Mouse (Mus musculus): Measurements from ENCODE around the gene Pitpnm1. TPM values are rescaled to one million over a fixed set of nuclear protein-coding genes. Genes with fewer than 3 reads are reported as not detected.
"Not testable (repeated sequence)": the region's sequence is repeated elsewhere in the genome, so short reads cannot be mapped to it uniquely, and the experiment has no call there.

The Pitpnm1 gene
- polyA plus RNA-seq, 1 experiment from 2014 or later, result 80.9 TPM

GRCm38 (mm10) chr19:4135229-4135962 lies 35.6 kb downstream of the Pitpnm1 start:
- H3K4me1 ChIP-seq; H3K9ac ChIP-seq (replicated peaks); H3K4me3 ChIP-seq (replicated peaks); ATAC-seq (ENCODE audit: low FRiP score); H3K9me3 ChIP-seq (replicated peaks); H3K27me3 ChIP-seq (replicated peaks); H3K4me2 ChIP-seq; H3K27ac ChIP-seq (replicated peaks): not testable (repeated sequence)
- 82% methylated on average over 6 of the region's 6 CpGs for WGBS
- peaks cover 22% of the 10 kb centered on the region for H3K36me3 ChIP-seq

- H3K27me3 ChIP-seq (replicated peaks); ATAC-seq (ENCODE audit: low FRiP score); H3K27ac ChIP-seq (replicated peaks); H3K9me3 ChIP-seq (replicated peaks); H3K4me2 ChIP-seq; H3K9ac ChIP-seq (replicated peaks); H3K4me3 ChIP-seq (replicated peaks); H3K4me1 ChIP-seq: not testable (repeated sequence)
- peaks cover 22% of the 10 kb centered on the region for H3K36me3 ChIP-seq
- 26% methylated on average over 8 of the region's 8 CpGs for WGBS
Observed at GRCm38 (mm10) chr19:4135963-4136345, 36.2 kb downstream of the Pitpnm1 start.

DNA sequence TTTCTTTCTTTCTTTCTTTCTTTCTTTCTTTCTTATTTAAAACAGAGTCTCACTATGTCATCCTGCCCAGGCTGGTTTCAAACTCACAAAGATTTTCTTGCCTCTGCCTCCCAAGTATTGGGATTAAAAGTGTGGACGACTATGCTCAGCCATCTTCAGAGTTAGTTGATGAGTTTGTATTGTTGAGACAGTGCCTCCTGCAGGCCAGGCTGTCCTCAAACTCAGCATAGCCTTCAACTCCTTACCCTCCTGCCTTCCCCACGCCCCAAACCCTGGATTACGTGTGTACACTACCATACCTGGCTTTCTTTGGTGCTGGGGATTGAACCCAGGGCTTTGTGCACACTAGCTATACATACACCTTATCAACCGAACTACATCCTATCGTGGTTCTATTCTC lies 36.7 kb downstream of the Pitpnm1 start:
- H3K36me3 ChIP-seq, result peaks cover 18% of the 10 kb centered on the region
- no peak overlapping the region for H3K4me2 ChIP-seq
- ATAC-seq (ENCODE audit: low FRiP score), result no peak
- no peaks in the 10 kb centered on the region for H3K27me3 ChIP-seq (replicated peaks)
- H3K4me3 ChIP-seq (replicated peaks), result no peak overlapping the region
- H3K9me3 ChIP-seq (replicated peaks), result no peaks in the 10 kb centered on the region
- 84% methylated on average over 5 of the region's 5 CpGs for WGBS
- H3K27ac ChIP-seq (replicated peaks), result no peak overlapping the region
- no peak overlapping the region for H3K9ac ChIP-seq (replicated peaks)
- peaks cover 6% of the 10 kb centered on the region for H3K4me1 ChIP-seq

DNA sequence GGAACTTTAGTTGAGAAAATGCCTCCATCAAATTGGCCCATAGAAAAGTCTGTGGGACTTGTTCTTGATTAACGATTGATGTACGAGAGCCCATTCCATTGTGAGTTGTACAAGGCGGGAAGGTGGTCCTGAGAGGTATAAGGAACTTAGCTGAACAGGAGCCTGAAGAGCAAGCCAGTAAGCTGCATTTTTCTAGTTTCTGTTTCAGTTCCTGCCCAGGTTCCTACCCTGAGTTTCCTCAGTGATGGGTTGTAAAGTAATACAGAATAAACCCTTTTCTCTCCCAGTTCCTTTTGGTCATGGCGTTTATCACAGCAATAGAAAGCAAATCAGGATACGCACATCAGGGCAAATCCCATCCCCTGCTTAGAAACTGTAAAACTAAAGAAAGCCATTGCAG lies 38.1 kb downstream of the Pitpnm1 start:
- H3K4me1 ChIP-seq, result peaks cover 6% of the 10 kb centered on the region
- H3K27ac ChIP-seq (replicated peaks), result no peak overlapping the region
- no peak overlapping the region for H3K4me3 ChIP-seq (replicated peaks)
- H3K27me3 ChIP-seq (replicated peaks), result no peaks in the 10 kb centered on the region
- H3K4me2 ChIP-seq, result no peak overlapping the region
- H3K9me3 ChIP-seq (replicated peaks), result no peaks in the 10 kb centered on the region
- ATAC-seq (ENCODE audit: low FRiP score), result no peak
- H3K9ac ChIP-seq (replicated peaks), result no peak overlapping the region
- peaks cover 5% of the 10 kb centered on the region for H3K36me3 ChIP-seq
- 73% methylated on average over 5 of the region's 5 CpGs for WGBS

- Histone ChIP-seq H3K9me3 (replicated peaks) (no peaks in the 10 kb centered on the region), H3K36me3 (no peaks in the 10 kb centered on the region), H3K9ac (replicated peaks) (no peak within 1 kb of the TSS), H3K4me3 (replicated peaks) (no peak within 1 kb of the TSS), H3K4me1 (peaks cover 6% of the 10 kb centered on the region), H3K27ac (replicated peaks) (no peak within 1 kb of the TSS), H3K4me2 (no peak within 1 kb of the TSS), H3K27me3 (replicated peaks) (no peaks in the 10 kb centered on the region)
- WGBS, result 67% methylated on average over 2 of the region's 2 CpGs
- no peak for ATAC-seq (ENCODE audit: low FRiP score)
Observed at GRCm38 (mm10) chr19:4139446-4139845, 39.6 kb downstream of the Pitpnm1 start, which contains the start of gene Gpr152. TSS of gene Gpr152 (plus strand) at chr19:4139787.

GRCm38 (mm10) chr19:4140147-4140546 lies 40.3 kb downstream of the Pitpnm1 start:
- Histone ChIP-seq H3K9ac (replicated peaks) (no peak overlapping the region), H3K4me2 (no peak overlapping the region), H3K36me3 (no peaks in the 10 kb centered on the region), H3K4me1 (peaks cover 6% of the 10 kb centered on the region), H3K9me3 (replicated peaks) (no peaks in the 10 kb centered on the region), H3K27ac (replicated peaks) (no peak overlapping the region), H3K4me3 (replicated peaks) (no peak overlapping the region), H3K27me3 (replicated peaks) (no peaks in the 10 kb centered on the region)
- no peak for ATAC-seq (ENCODE audit: low FRiP score)
- 79% methylated on average over 6 of the region's 6 CpGs for WGBS

DNA sequence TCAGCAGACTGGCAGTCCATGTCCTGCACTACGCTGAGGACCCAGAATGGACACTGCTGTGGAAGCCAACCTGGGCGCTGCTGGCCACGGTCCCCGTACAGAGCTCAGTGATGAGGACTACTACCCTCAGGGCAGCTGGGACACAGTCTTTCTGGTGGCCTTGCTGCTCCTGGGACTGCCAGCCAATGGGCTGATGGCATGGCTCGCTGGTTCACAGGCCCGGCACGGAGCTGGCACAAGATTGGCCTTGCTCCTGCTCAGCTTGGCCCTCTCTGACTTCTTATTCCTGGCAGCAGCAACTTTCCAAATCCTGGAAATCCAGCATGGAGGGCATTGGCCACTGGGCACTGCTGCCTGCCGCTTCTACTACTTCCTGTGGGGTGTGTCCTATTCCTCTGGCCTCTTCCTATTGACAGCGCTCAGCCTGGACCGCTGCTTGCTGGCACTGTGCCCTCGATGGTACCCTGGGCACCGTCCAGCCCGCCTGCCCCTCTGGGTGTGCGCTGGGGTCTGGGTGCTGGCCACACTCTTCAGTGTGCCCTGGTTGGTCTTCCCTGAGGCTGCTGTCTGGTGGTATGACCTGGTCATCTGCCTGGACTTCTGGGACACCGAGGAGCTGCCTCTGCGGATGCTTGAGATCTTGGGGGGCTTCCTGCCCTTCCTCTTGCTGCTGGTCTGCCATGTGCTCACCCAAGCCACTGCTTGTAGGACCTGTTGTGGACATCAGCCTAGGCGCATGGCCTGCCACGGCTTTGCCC lies 42.8 kb downstream of the Pitpnm1 start:
- WGBS, result 92% methylated on average over 18 of the region's 18 CpGs

GRCm38 (mm10) chr19:4143759-4144268 lies 44.0 kb downstream of the Pitpnm1 start, which contains the start of gene Cabp4:
TSS of gene Cabp4 (minus strand) at chr19:4144033.
- WGBS, result 82% methylated on average over 7 of the region's 7 CpGs
- H3K4me2 ChIP-seq, result no peak within 1 kb of the TSS
- H3K9ac ChIP-seq (replicated peaks), result no peak within 1 kb of the TSS
- no peaks in the 10 kb centered on the region for H3K27me3 ChIP-seq (replicated peaks)
- H3K4me3 ChIP-seq (replicated peaks), result no peak within 1 kb of the TSS
- no peak within 1 kb of the TSS for H3K27ac ChIP-seq (replicated peaks)
- H3K36me3 ChIP-seq, result no peaks in the 10 kb centered on the region
- no peak for ATAC-seq (ENCODE audit: low FRiP score)
- no peaks in the 10 kb centered on the region for H3K9me3 ChIP-seq (replicated peaks)
- H3K4me1 ChIP-seq, result peaks cover 14% of the 10 kb centered on the region

More for the DNA sequence above, 42.8 kb downstream of the Pitpnm1 start:
- Histone ChIP-seq H3K4me3 (replicated peaks) (no peak overlapping the region), H3K4me1 (peaks cover 7% of the 10 kb centered on the region), H3K4me2 (no peak overlapping the region), H3K9ac (replicated peaks) (no peak overlapping the region), H3K36me3 (no peaks in the 10 kb centered on the region), H3K9me3 (replicated peaks) (no peaks in the 10 kb centered on the region), H3K27ac (replicated peaks) (no peak overlapping the region), H3K27me3 (replicated peaks) (no peaks in the 10 kb centered on the region)
- ATAC-seq (ENCODE audit: low FRiP score), result no peak

GRCm38 (mm10) chr19:4144550-4145498 lies 45.0 kb downstream of the Pitpnm1 start:
- no peak for ATAC-seq (ENCODE audit: low FRiP score)
- WGBS, result 86% methylated on average over 16 of the region's 16 CpGs
- Histone ChIP-seq H3K27me3 (replicated peaks) (no peaks in the 10 kb centered on the region), H3K9me3 (replicated peaks) (no peaks in the 10 kb centered on the region), H3K9ac (replicated peaks) (no peak overlapping the region), H3K27ac (replicated peaks) (no peak overlapping the region), H3K4me2 (no peak overlapping the region), H3K4me1 (peaks cover 18% of the 10 kb centered on the region), H3K36me3 (no peaks in the 10 kb centered on the region), H3K4me3 (replicated peaks) (no peak overlapping the region)

GRCm38 (mm10) chr19:4145936-4146335 lies 46.1 kb downstream of the Pitpnm1 start:
- Histone ChIP-seq H3K27ac (replicated peaks) (no peak overlapping the region), H3K4me3 (replicated peaks) (no peak overlapping the region), H3K4me2 (no peak overlapping the region), H3K9me3 (replicated peaks) (no peaks in the 10 kb centered on the region), H3K27me3 (replicated peaks) (no peaks in the 10 kb centered on the region), H3K36me3 (peaks cover 9% of the 10 kb centered on the region; the same call in 1 of the 2 replicates), H3K9ac (replicated peaks) (no peak overlapping the region), H3K4me1 (peaks cover 29% of the 10 kb centered on the region)
- 91% methylated on average over 5 of the region's 5 CpGs for WGBS
- no peak for ATAC-seq (ENCODE audit: low FRiP score)

- Histone ChIP-seq H3K36me3 (peaks cover 11% of the 10 kb centered on the region; the same call in 1 of the 2 replicates), H3K27ac (replicated peaks) (no peak overlapping the region), H3K9me3 (replicated peaks) (no peaks in the 10 kb centered on the region), H3K27me3 (replicated peaks) (no peaks in the 10 kb centered on the region), H3K9ac (replicated peaks) (no peak overlapping the region), H3K4me2 (no peak overlapping the region), H3K4me3 (replicated peaks) (no peak overlapping the region), H3K4me1 (peaks cover 32% of the 10 kb centered on the region)
- WGBS, result 62% methylated on average over 12 of the region's 12 CpGs
- no peak for ATAC-seq (ENCODE audit: low FRiP score)
Observed at GRCm38 (mm10) chr19:4146366-4147021, 46.7 kb downstream of the Pitpnm1 start.

All from neural tube, embryonic 15.5 days (tissue).